Mouse (Mus musculus) frontal cortex, postnatal 14 days (tissue): ENCODE results near the gene Rtn4rl1.

Source experiments
- DNase-seq, 2 experiments: peaks; one replicate each; pipeline ENCODE4 v3.0.0; 2022; ENCODE audit warnings: low spot score in 2 of 2

Rtn4rl1 gene

DNA sequence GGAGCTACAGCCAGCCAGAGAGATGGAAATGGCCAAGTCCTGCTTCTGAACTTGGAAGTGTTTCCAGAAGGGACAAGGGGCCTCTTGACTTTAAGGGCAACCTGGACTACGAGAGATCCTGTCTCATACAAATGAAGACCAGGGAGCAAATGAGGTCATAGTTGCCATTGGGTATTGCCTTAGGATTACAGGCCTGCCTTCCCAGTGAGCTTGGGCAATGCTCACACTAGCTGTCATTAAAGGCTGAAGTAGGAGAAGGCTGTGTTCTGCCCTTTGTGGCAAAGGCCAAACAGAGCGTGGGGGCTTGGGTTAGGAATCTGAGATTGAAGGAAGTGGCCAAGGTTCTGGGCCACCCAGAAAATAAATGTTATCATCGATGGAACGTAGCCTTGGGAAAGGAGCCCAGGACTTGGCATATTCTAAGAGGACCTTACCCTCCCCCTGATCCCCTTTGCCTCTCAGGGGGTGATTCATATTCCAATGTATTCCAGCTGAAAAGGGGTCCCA, 57.5 kb downstream of the Rtn4rl1 start:
- no peak for DNase-seq

DNA sequence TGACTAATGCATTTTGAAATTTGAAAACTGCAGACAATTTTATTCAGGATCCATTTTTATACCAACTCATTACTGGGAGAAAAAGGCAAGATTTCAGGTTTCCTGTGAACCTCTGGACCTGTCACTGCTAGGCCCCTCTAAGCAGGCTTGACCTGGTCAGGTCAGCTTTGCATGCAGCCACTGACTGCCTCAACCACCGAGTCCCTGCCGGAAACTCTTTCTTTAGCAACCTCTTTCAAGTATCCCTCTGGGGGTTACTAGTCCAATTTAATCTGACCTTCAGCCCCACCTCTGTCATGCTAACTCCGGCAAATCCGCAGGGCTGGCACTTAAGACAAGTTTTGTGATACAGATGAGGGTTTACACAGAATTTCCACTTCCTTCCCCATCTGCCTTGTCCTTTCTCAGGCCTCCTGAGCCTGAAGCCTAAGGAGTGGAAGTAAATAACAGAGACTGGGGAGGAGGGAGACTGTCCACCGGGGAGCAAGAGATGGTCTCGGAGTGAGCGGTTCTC, 58.0 kb downstream of the Rtn4rl1 start:
- DNase-seq, result no peak

DNA sequence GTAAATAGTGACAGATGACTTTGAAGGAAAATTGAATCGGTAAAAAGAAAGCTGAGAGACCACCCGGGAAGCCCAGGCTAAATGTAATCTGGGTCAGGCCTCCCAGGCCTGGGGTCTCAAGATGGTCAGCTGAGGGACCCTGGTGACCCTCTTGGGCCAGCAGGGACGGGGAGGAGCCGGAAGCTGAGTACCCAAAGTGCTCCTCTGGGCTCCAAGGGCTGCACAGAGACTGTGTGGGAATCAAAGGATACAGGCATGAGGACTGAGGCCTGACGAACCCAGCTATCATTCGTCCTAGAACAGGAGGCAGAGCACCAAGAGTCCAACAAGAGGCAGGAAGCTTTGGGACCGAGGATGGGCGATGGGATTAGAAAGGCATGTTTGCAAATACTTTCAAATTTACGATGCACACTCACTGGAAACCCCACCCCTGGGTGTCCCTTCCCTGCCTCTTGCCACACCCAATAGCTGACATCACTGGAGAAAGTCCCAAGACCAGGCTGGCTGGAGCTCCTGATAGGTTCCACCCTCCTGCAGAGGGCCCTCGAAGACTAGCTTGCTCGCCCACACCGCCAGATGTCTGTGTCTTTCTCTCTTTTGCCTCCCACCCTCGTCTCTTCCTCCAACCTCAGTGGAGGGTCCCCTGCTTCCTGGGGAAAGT, 60.8 kb downstream of the Rtn4rl1 start:
- DNase-seq, result peak; percentile 37 to 64

DNA sequence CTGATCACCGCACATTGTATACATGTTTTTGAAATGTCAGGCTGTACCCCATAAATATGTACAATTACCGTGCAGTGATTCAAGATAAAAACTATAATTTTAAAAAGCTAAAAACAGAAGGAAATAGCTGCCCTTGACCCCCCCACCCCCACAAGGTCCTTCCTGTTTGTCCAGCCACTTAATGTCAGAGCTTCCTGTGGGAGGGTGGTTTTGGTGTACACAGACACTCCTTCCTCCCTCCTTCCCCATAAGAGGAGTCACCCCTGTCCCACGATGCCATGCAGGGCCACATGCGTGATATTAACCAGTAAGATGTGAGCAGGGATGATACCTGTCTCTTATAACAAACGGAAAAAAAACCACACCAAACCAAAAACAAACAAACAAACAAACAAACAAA, 61.7 kb downstream of the Rtn4rl1 start:
- DNase-seq, result no peak

DNA sequence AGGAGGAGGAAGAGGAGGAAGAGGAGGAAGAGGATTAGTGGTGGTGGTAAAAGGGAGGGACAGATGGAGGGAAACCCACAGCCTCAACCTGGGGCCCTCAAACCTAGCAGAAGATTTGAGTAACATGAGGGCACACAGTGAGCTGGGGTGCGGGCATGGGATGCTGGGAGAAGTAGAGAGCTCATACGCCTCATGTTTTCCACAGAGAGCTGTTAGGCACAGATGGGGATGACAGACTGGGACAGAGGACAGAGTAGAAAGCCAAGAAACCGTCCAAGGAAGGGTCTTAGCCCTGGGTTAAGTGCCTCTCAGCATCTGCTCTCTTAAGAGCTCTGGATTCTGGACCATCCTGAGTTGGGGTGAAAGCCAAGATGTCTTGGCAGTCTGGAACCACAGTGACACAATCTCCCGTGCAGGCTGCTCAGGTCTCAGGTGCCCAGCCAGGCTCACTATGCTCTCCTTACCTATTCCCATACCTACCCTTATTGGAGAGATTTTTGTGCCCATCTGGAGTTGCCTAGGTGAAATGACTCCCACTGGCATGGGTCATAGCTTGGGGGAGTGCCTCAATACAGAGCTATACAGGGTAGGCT, 63.6 kb downstream of the Rtn4rl1 start:
- DNase-seq, result no peak

DNA sequence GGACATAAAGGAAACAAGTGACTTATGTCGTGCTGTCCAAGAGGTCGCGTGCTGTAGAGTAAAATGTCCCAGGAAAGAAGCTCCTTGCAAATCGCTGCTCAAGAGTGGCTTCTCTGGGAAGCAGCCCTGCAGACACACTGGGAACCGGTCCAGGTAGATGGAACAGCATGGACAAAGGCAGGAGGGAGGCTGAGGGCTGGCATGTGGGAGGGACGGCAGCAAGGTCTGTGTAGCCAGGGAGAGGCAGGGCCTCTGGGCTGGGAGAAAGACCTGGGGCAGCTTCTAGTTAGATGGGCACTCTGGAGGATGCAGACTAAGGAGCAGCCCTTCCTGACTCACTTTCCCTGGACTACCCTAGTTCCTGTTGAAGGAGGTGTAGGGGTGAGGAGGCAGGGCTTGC, 65.8 kb downstream of the Rtn4rl1 start:
- DNase-seq, result no peak

DNA sequence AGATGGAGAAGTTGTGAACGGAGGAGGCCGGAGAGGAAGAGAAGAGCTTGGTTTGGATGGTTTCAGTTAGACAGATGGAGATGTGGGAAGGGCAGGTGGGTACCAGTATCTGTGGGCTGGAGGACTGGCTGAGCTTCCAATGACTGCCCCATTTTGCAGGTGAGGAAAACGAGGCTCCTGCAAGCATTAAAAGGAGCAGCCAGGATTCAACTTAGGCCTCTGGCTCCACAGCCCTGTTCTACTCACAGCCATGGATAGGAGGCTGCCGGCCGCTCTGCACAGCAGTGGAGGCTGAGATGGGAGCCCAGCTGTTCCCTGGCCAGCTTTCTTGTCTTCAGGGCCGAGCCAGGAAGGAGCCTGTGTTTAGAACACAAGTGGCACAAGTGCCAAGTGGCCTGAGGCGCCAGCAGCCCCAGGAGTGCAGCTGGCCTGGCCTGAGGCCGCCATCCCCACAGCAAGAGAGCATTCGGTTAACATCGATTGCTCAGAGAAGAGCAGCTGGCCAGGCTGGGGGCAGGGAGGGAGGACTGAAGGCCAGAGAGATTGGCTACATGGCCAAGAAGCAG, 66.5 kb downstream of the Rtn4rl1 start:
- DNase-seq, result peak in 1 of 2 experiments; percentile 39

DNA sequence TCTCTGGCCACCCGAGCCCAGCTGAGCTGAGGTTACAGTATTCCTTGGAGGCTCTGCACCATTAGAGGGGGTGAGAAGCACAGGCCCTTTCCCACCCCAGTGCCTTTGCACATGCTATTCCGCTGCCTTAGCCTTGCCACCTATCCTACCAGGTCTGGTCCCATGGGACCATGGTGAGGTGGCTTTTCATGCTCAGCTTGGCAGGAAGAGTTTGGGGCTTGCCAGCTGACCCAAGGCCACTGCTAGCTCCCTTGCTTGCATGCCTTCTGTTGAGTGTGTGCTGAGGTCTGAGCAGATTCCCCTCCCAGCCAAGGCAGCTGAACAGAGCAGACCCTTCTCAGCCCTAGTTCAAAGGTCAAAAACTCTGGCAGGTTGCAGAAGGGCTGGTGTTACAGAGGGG, 67.4 kb downstream of the Rtn4rl1 start:
- no peak for DNase-seq

DNA sequence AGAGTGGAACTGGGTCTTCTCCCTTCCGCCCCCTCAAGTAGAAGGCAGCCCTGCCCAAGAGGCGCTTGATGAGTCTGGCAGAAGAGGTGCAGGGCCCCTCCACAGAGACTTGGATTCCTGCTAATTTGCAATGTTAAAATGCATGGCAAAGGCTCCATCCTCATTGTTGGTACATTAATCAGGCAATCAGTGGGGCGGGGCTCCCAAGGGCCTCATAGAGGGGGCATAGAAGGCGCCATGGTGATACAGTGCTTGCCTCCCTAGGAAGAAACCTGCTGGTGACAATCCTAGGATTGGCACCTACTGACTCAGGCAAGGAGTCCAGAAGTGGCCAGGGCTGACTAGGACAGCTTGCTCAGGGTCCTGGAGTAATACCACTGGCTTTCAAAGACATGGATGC, 68.1 kb downstream of the Rtn4rl1 start:
- DNase-seq, result no peak

DNA sequence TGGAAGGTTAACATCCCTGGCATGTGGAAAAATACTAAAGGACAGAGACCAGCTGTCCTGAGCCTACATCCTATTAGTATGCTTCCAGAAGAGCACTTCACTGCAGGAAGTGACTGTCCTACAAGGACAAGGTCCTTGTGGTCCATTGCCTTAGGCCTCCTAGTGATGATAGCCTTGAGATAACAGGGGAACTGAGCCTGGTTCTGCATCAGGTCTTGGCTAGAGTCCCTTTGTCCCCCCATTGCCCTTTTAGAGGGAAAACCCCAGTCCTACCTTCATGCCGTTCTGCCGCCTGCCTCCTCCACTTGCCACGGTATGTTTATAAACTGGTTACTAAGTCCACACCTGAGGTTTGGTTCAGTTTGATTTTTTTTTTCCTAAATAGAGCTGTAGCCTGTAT, 68.6 kb downstream of the Rtn4rl1 start:
- no peak for DNase-seq

DNA sequence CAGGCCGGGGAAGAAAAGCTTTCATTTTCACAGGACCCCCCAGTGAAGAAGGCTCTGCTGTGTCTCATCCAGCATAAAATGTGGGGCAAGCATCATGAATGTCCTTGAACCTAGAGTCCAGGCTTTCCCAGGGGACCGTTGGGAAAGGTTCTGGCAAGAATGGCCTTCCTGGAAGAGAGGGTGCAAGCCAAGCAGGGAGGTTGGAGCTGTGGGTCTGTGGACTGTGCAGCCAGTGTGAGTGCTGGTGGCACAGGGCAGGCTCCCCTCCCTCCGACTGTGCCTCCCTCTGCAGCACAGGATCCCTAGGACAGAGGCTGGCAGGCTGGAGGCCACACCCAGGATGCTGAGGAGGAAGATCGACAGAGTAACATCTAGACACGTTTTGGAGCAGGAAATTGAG, 69.2 kb downstream of the Rtn4rl1 start:
- DNase-seq, result no peak

DNA sequence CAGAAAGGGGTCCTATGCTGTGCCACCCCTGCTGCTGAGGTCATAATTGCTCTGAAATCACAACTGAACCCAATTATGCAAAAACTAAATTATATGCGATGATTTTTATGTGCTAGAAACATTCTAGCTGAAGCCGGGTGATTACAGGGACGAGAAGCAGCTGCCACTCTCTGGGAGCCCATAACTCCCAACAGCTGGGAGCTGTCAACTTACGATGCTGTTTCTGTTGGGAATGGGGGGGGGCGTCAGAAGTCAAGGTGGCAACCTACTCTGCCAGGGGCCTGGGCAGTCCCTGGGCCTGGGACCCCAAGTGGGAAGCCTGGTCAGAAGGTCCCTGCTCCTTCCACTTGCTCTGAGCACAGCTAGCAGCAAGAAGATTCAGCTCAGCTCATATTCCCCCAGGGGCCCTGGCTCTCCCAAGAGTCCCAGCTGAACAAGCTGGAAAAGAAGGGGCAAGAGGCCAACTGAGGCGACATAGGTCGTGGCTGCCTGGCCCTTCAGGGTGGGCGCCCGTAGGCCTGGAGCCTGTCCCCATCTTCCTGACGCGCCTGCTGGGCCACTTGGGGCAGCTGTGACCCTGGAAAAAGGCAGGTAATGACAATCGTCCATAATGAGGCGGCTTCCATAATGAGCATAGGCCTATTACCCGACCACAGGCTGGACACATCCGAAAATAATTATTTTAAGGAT, 69.8 kb downstream of the Rtn4rl1 start:
- no peak for DNase-seq

DNA sequence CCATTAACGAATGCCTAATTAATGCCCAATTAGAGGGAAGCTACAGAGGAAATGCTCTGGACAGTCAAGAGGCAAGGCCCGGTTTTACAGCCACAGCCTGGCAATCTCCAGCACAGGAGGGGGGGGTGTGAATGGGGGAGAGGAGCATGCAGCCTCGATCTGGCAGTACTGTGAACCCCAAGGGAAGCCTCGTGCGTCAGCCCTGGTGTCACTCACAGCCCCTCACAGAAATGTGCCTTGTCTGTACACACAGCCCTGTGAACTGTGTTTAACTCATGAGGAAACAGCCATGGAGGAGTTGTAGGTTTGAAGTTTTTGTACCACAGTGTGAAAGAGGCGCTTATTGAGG, 70.4 kb downstream of the Rtn4rl1 start:
- DNase-seq, result no peak

DNA sequence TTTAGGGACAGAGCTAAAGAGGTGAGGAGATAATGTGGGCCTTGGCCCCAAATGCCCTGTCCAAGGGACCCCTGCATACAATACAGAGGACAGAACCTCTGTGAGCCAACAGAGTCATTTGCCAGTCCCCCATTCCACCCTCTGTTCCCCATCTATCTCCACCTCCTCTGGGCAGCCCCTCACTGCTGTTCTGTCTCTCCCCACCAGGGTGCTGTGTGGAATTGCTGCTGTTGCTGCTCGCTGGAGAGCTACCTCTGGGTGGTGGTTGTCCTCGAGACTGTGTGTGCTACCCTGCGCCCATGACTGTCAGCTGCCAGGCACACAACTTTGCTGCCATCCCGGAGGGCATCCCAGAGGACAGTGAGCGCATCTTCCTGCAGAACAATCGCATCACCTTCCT, 71.0 kb downstream of the Rtn4rl1 start:
- DNase-seq, result no peak

DNA sequence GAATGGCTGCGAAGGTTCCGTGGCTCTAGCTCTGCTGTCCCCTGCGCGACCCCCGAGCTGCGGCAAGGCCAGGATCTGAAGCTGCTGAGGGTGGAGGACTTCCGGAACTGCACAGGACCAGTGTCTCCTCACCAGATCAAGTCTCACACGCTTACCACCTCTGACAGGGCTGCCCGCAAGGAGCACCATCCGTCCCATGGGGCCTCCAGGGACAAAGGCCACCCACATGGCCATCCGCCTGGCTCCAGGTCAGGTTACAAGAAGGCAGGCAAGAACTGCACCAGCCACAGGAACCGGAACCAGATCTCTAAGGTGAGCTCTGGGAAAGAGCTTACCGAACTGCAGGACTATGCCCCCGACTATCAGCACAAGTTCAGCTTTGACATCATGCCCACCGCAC, 72.0 kb downstream of the Rtn4rl1 start:
- no peak for DNase-seq

DNA sequence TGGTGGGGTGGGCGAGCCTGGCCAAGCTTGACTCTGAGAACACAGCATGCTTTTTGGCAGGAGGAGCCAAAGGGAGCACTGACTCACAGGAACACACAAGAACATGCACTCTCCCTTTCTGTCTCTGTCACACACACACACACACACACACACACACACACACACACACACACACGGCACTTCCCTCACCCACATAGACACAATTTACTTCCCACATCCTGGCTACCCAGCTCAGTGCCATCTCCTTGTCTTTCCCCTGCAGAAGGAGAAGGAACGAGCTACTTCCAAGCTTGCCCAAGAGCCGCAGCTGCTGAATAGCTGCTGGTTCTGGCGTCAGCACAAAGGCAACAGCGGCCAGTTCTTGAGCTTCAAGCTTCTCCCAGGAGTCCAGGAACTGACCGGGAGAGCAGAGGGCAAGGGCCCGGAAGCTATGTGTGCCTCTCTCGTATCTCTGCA, 74.3 kb downstream of the Rtn4rl1 start:
- DNase-seq, result no peak

DNA sequence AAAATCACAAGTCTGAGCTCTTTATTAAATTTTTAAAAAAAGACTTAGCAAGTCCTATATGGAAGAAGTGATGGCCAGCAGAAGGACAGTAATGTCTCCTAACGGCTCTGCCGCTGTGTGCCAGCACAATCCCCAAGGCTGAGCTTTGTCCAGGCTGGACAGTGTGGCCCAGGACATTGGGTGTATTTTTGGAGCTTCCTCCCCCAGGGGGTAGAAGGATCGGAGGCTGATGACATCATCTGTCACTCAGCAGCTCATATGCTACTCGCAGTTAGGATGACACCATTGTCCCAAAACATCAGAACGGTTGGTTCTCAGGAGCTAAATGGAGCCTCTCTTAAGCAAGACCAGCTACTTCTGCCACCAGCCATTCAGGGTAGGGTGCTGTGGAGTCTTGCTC, 74.9 kb downstream of the Rtn4rl1 start:
- no peak for DNase-seq

DNA sequence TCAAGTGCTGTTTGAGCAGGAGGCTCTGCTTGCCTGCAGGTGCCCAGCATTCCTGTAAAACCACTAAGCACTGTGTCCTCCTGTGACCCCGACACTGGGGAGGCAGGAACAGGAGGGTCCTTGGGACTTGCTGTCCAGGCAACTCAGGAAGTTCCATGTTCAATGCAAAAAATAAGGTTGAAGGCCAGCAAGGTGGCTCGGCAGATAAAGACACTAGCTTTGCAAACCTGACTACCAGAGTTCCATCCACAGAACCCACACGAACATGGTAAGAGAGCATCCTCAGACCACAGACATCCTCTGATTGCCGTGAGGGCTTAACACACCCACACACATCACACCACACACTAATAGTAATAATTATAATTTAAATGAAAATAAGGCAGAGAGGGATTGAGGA, 75.6 kb downstream of the Rtn4rl1 start:
- no peak for DNase-seq

DNA sequence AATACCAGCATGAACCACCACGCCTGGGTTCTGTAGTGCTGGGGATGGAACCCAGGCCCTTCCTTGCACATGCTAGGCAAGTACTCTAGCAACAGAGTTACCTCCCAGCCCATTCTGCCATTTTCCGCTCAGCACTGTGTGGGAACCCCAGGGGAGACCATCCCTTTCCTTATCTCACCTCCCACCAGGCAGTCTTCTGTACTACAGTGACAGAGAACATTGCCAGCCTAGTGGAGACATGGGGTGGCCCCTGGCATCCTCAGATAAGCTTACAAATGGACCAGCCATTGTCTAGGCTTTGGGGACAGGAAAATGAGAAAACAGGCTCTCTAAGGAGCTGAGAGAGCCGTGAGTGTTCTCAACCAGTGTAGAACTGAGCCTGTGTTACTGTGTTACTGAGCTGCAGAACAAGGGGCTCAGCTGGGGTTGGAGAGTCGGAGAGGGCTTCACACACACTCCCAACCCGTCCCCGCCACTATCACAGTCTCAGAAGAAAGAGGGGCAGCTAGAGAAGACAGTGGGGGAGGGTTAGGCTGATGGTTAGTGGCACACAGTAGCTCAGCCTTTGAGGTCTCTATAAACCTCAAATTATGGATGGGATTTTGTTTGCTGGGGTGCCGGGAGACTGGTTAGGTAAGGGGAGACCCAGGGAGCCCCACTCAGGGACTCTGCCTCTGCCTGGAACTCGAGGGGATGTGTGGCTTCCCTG, 76.8 kb downstream of the Rtn4rl1 start:
- no peak for DNase-seq

DNA sequence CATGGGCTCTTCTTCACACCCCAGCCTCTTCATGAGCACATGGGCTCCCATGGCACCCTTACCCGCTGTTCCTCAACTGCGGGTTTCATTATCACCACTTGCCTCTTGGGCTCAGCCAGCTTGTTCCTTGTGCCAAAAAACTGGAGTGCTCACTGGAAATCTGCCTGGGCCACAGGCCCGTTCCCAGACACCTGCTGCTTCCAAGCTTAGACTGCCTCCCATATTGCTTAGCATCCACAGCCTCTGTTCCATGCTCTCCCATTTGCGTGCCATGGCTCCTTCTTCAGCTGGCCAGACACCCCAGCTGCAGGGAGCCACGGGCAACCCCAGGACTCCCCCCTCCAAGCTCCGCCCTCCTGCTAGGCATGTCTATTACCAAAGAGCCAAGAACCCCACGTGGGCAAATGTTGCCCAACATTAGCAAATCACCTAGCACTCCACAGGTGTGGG, 77.4 kb downstream of the Rtn4rl1 start:
- no peak for DNase-seq

DNA sequence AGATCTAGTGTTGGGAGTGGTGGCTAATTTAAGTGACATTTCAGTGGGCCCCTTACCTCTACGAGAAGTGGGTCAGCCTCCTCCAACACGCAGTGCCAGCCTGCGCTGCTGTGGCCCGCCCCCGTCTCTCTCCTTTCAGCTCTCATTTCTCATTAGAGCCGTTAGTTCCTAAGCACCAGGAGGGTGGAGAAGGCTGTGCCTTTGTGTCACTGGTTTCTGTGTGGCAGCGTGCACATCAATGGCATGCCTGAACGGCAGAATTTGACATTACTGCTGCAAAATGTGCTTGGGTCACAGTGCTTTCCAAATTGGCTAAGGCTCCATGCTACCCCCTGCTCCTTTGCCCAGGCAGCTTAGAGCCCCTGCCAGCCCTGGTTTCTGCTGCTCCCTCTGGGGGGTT, 79.9 kb downstream of the Rtn4rl1 start:
- DNase-seq, result no peak

DNA sequence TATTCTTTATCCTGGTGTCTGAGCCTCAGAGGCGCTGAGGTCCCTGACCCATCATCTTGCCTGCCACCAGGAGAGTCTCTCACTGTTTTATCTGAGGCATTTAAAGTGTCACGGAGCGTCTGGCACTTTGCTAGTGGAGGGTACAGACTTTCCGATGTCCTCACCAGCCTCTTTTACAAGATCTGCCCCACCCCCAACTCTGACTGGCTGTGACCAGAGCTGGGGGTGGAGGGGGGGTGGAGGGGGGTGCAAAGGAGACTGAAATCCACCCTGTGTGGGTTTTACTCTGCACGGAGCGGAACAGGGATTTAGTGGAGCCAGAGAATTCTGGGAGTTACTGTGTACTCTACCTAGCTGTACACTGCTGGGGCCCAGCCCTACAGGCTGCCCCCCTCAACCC, 81.5 kb downstream of the Rtn4rl1 start:
- no peak for DNase-seq
